Mouse (Mus musculus): ENCODE measurements around the gene Ptbp3.

- TF ChIP-seq CTCF (IDR thresholded peaks at IDR 0.05; ENCODE audit: control insufficient read depth, insufficient read depth, insufficient read length) (no peak), MAX (IDR thresholded peaks at IDR 0.05) (peak; percentile 96), FOSL1 (IDR thresholded peaks at IDR 0.05; ENCODE audit: insufficient read depth, low read length, poor library complexity, severe bottlenecking) (no peak), USF1 (IDR thresholded peaks at IDR 0.05; ENCODE audit: low read depth) (no peak)
Observed at GRCm38 (mm10) chr4:59549175-59549976, at the start of gene Ptbp3.
